Mouse (Mus musculus): Measurements from ENCODE around the gene Adprm.

- TF ChIP-seq CTCF (IDR thresholded peaks at IDR 0.05; ENCODE audit: low read depth, low read length) = no peak
- TF ChIP-seq EP300 (IDR thresholded peaks at IDR 0.05; ENCODE audit: insufficient read depth, low read depth, low read length) = no peak
- TF ChIP-seq POLR2A (IDR thresholded peaks at IDR 0.05; ENCODE audit: insufficient read depth, low read length) = no peak
These were observed 25.0 kb upstream of the Adprm start for GRCm38 (mm10) chr11:67077435-67077834.

All from ES-Bruce4 (cell line).